Mouse (Mus musculus): ENCODE measurements at regions not wholly inside any gene's neighbourhood (a gene's known extent, or its start where the extent isn't known, plus 50 kb on each side); places are given as distances from the start of the nearest gene placed in this dataset.

DNA sequence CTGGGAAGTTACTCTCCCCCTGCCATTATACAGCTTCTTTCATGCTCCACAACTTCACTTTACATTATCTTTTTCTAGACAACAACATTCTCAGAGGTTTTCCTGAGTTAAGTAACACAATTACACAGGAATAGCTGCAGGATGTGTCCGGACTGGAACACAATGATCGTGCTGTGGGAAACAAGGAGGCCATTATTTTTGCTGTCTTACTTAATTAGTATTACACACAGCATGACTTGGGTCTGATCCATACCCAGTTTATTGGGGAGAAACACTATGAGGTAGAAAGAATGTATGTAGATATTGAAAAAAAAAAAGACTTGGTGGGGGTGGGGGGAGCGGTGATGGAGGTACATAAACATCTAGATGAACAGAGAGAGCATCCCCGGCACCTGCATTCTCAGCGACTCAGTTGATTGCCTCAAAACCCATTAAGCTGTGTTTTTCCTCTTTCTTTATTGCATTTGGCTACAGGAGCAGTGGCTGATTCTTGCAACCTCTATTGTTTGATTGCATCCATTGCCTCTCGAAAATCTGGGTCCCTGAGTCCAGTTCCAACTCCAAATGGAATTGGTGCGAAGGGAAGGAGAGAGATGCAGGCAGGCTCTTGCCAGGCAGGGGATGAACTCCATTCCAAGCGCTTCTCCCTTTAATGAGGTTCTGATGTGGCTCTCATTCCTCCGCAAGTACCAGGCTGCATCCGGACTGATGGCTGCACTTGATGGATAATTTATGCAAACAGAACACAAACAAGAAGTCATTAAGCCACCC lies 529.8 kb downstream of the Slc4a3 start:
- peak overlapping the region; percentile 27 for H3K4me2 ChIP-seq (replicated peaks)
- H3K9ac ChIP-seq (replicated peaks), result no peak overlapping the region
- no peak overlapping the region for H3K4me3 ChIP-seq (replicated peaks)
- H3K27me3 ChIP-seq, result no peaks in the 10 kb centered on the region; the same call in 1 of the 2 replicates
- peaks cover 22% of the 10 kb centered on the region for H3K4me1 ChIP-seq (replicated peaks)
- no peaks in the 10 kb centered on the region for H3K9me3 ChIP-seq
- ATAC-seq, result no peak
- H3K27ac ChIP-seq, result 0 out of 2 replicates have a peak overlapping the region, but pooled peaks have one; percentile 14
- 31% methylated on average over 10 of the region's 10 CpGs for WGBS
- no peaks in the 10 kb centered on the region for H3K36me3 ChIP-seq

DNA sequence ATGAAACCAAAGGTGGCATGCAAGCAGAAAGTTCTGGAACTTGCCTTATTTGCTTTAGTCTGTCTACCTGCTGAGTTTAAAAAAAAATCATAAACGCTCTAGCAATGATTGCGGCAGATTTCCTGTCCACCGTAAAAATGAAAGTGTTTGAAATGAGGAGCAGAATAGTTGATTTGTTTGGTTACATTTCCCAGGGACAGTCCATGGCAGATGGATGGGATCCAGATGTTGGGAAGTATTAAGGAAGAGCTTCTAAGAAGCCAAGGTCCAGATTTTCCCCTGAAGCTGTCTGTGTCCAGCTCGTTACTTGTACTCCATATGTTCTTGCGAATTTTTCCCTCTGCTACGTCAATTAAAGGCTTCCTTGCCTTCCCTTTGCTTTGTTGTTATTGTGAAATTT lies 534.2 kb downstream of the Slc4a3 start:
- Histone ChIP-seq H3K36me3 (no peaks in the 10 kb centered on the region), H3K27ac (no peak overlapping the region), H3K9me3 (no peaks in the 10 kb centered on the region), H3K27me3 (peaks cover 3% of the 10 kb centered on the region; the same call in 1 of the 2 replicates), H3K4me3 (replicated peaks) (no peak overlapping the region), H3K4me2 (replicated peaks) (no peak overlapping the region), H3K9ac (replicated peaks) (no peak overlapping the region), H3K4me1 (replicated peaks) (peaks cover 13% of the 10 kb centered on the region)
- WGBS, result 88% methylated on average over 6 of the region's 6 CpGs
- no peak for ATAC-seq

GRCm38 (mm10) chr1:76081700-76082099 lies 535.6 kb downstream of the Slc4a3 start:
- ATAC-seq, result no peak
- H3K9me3 ChIP-seq, result no peaks in the 10 kb centered on the region
- no peak overlapping the region for H3K27ac ChIP-seq
- 54% methylated on average over 4 of the region's 4 CpGs for WGBS
- no peak overlapping the region for H3K4me3 ChIP-seq (replicated peaks)
- 0 out of 2 replicates have a peak, but pooled peaks cover 3% of the 10 kb centered on the region for H3K4me1 ChIP-seq (replicated peaks)
- no peak overlapping the region for H3K9ac ChIP-seq (replicated peaks)
- H3K27me3 ChIP-seq, result peaks cover 3% of the 10 kb centered on the region; the same call in 1 of the 2 replicates
- no peaks in the 10 kb centered on the region for H3K36me3 ChIP-seq
- no peak overlapping the region for H3K4me2 ChIP-seq (replicated peaks)

DNA sequence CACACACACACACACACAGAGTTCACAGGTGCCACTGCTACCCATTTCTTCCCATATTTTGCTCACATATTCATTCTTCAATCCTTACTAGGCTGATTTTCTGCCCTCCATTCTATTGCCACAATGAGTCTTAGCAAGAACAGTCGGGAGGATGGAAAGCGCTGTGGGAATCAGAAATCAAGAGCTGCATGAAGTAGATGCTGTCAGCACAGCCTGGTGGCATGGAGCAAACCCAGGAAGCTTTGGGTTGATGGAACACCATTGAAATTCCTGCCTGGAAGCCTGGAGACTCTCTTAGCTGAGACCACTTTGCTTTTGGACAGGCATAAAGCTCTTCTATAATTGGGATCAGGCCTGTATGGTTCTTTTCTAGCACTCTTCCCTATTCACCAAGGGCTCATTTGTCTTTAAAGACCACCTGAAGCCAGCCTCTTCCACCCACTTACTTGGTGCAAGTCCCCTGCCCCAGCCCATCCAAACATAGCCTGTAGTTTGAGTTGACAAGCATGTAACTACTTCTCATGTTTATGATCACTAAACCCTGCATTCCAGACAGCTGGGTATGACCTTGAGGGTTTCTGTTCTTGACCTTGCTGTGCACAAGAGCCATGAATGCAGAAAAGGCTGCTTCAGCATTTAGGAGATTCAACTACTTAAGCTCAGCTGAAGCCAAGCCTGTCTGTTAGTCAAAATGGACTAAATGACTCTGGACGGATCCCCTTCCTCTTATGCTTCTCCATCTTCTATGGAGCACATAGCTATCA lies 537.4 kb downstream of the Slc4a3 start:
- Histone ChIP-seq H3K27me3 (peaks cover 3% of the 10 kb centered on the region; the same call in 1 of the 2 replicates), H3K4me1 (replicated peaks) (no peaks in the 10 kb centered on the region), H3K27ac (no peak overlapping the region), H3K9ac (replicated peaks) (no peak overlapping the region), H3K36me3 (no peaks in the 10 kb centered on the region), H3K9me3 (no peaks in the 10 kb centered on the region), H3K4me2 (replicated peaks) (no peak overlapping the region), H3K4me3 (replicated peaks) (no peak overlapping the region)
- ATAC-seq, result no peak
- 89% methylated on average over 3 of the region's 3 CpGs for WGBS

- H3K4me3 ChIP-seq (replicated peaks), result no peak overlapping the region
- no peak overlapping the region for H3K4me2 ChIP-seq (replicated peaks)
- H3K9me3 ChIP-seq, result no peaks in the 10 kb centered on the region
- H3K4me1 ChIP-seq (replicated peaks), result no peaks in the 10 kb centered on the region
- no peaks in the 10 kb centered on the region for H3K36me3 ChIP-seq
- ATAC-seq, result peak; percentile 43; the same call in 1 of the 2 replicates
- no peak overlapping the region for H3K9ac ChIP-seq (replicated peaks)
- 43% methylated on average over 5 of the region's 5 CpGs for WGBS
- no peak overlapping the region for H3K27ac ChIP-seq
- H3K27me3 ChIP-seq, result no peaks in the 10 kb centered on the region
These were observed 545.0 kb downstream of the Slc4a3 start for GRCm38 (mm10) chr1:76091031-76091430.

DNA sequence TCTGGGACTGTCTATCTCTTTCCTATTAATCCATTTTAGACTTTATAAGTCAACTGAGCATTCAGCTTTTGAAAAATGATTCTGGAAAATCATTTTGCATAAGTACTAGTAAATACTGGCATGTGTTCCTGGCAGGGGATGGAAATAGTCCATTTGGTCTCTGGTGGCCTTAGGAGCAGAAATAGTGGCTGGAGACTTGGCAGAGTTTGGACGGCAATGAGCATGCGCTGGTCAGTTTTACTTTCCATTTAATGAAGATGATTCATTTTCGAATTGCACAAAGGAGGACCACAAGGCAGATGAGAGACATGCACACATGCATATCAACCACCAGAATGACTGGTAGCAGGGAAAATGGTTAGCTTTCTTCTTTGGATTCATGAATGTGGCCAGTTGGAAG lies 567.2 kb downstream of the Slc4a3 start:
- no peak overlapping the region for H3K4me3 ChIP-seq (replicated peaks)
- H3K4me2 ChIP-seq (replicated peaks), result no peak overlapping the region
- WGBS, result 90% methylated on average over 3 of the region's 3 CpGs
- H3K36me3 ChIP-seq, result no peaks in the 10 kb centered on the region
- no peak overlapping the region for H3K27ac ChIP-seq
- no peak overlapping the region for H3K9ac ChIP-seq (replicated peaks)
- peaks cover 17% of the 10 kb centered on the region for H3K27me3 ChIP-seq
- H3K4me1 ChIP-seq (replicated peaks), result 0 out of 2 replicates have a peak, but pooled peaks cover 2% of the 10 kb centered on the region
- no peaks in the 10 kb centered on the region for H3K9me3 ChIP-seq
- ATAC-seq, result no peak

DNA sequence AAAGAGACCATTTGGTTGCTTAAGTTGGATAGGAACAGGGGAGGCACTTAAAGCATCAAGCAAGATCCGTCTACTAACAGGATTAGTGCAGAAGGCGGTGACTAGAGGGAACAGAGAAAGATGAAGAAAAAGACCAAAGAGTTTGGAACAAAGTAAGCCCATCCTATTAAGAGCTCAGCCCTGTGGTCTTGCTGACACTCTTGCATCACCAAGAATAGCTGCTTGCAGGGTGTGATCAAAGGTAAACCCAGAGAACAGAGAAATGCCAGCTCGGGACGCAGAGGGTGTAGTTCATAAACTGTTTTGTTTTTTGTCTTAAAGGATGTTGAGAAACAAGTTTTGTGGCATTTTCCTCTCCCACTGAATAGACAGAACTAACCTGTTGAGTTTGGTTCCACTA lies 574.8 kb downstream of the Slc4a3 start:
- no peak overlapping the region for H3K4me2 ChIP-seq (replicated peaks)
- H3K36me3 ChIP-seq, result no peaks in the 10 kb centered on the region
- H3K4me1 ChIP-seq (replicated peaks), result no peaks in the 10 kb centered on the region
- no peak overlapping the region for H3K27ac ChIP-seq
- peaks cover 7% of the 10 kb centered on the region; the same call in 1 of the 2 replicates for H3K27me3 ChIP-seq
- no peak overlapping the region for H3K4me3 ChIP-seq (replicated peaks)
- H3K9ac ChIP-seq (replicated peaks), result no peak overlapping the region
- WGBS, result 22% methylated on average over 4 of the region's 4 CpGs
- H3K9me3 ChIP-seq, result no peaks in the 10 kb centered on the region
- ATAC-seq, result no peak

GRCm38 (mm10) chr1:76130353-76130752 lies 584.3 kb downstream of the Slc4a3 start:
- no peaks in the 10 kb centered on the region for H3K36me3 ChIP-seq
- no peaks in the 10 kb centered on the region for H3K27me3 ChIP-seq
- H3K4me3 ChIP-seq (replicated peaks), result no peak overlapping the region
- no peak overlapping the region for H3K9ac ChIP-seq (replicated peaks)
- no peak overlapping the region for H3K4me2 ChIP-seq (replicated peaks)
- no peak for ATAC-seq
- 49% methylated on average over 4 of the region's 4 CpGs for WGBS
- H3K4me1 ChIP-seq (replicated peaks), result no peaks in the 10 kb centered on the region
- H3K27ac ChIP-seq, result no peak overlapping the region
- H3K9me3 ChIP-seq, result no peaks in the 10 kb centered on the region

GRCm38 (mm10) chr1:76136810-76137209 lies 590.7 kb downstream of the Slc4a3 start:
- H3K4me3 ChIP-seq (replicated peaks), result no peak overlapping the region
- H3K36me3 ChIP-seq, result no peaks in the 10 kb centered on the region
- no peak for ATAC-seq
- no peak overlapping the region for H3K9ac ChIP-seq (replicated peaks)
- no peak overlapping the region for H3K27ac ChIP-seq
- 94% methylated on average over 1 of the region's 1 CpGs for WGBS
- no peaks in the 10 kb centered on the region for H3K27me3 ChIP-seq
- H3K4me2 ChIP-seq (replicated peaks), result no peak overlapping the region
- no peaks in the 10 kb centered on the region for H3K9me3 ChIP-seq
- H3K4me1 ChIP-seq (replicated peaks), result peaks cover 7% of the 10 kb centered on the region

DNA sequence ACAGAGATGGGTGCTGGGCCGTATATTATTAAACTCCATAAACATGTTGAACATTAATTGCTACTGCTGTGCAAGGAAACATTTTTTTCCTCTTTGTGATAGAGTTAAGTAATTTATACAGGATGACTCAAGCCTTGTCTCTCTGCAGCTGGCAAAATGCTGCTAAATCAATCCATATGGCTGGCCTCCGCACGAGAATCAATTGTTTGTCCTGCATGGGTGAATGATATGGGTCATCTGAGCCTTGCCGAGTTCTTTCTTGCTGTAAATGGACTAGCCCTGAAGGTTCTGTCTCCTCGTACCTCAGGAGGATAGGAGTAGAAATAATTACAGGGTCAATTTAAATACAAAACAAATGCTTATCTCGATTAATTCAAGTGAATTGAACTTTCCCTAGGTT lies 591.6 kb downstream of the Slc4a3 start:
- Histone ChIP-seq H3K4me1 (replicated peaks) (peaks cover 7% of the 10 kb centered on the region), H3K36me3 (no peaks in the 10 kb centered on the region), H3K27ac (no peak overlapping the region), H3K9me3 (no peaks in the 10 kb centered on the region), H3K27me3 (no peaks in the 10 kb centered on the region), H3K4me2 (replicated peaks) (no peak overlapping the region), H3K9ac (replicated peaks) (no peak overlapping the region), H3K4me3 (replicated peaks) (no peak overlapping the region)
- ATAC-seq, result no peak
- WGBS, result 53% methylated on average over 6 of the region's 6 CpGs

- H3K27ac ChIP-seq, result no peak overlapping the region
- no peak overlapping the region for H3K9ac ChIP-seq (replicated peaks)
- no peaks in the 10 kb centered on the region for H3K4me1 ChIP-seq (replicated peaks)
- H3K4me3 ChIP-seq (replicated peaks), result no peak overlapping the region
- H3K27me3 ChIP-seq, result 0 out of 2 replicates have a peak, but pooled peaks cover 3% of the 10 kb centered on the region
- peaks cover 2% of the 10 kb centered on the region; the same call in 1 of the 2 replicates for H3K9me3 ChIP-seq
- 66% methylated on average over 5 of the region's 5 CpGs for WGBS
- H3K36me3 ChIP-seq, result no peaks in the 10 kb centered on the region
- H3K4me2 ChIP-seq (replicated peaks), result no peak overlapping the region
- no peak for ATAC-seq
These were observed 597.5 kb downstream of the Slc4a3 start for GRCm38 (mm10) chr1:76143516-76143915.

GRCm38 (mm10) chr1:76148963-76149362 lies 602.9 kb downstream of the Slc4a3 start:
- Histone ChIP-seq H3K4me3 (replicated peaks) (no peak overlapping the region), H3K9me3 (peaks cover 2% of the 10 kb centered on the region; the same call in 1 of the 2 replicates), H3K27ac (no peak overlapping the region), H3K36me3 (no peaks in the 10 kb centered on the region), H3K27me3 (0 out of 2 replicates have a peak, but pooled peaks cover 3% of the 10 kb centered on the region), H3K4me1 (replicated peaks) (no peaks in the 10 kb centered on the region), H3K4me2 (replicated peaks) (no peak overlapping the region), H3K9ac (replicated peaks) (no peak overlapping the region)
- 84% methylated on average over 2 of the region's 2 CpGs for WGBS
- ATAC-seq, result no peak
